Mouse (Mus musculus) adrenal gland, adult 8-10 months (tissue): Measurements from ENCODE around the gene Gpr137. TPM values are rescaled to one million over a fixed set of nuclear protein-coding genes. Genes with fewer than 3 reads are reported as not detected.

Experiments
- DNase-seq: peaks from one replicate; pipeline ENCODE4 v3.0.0; 2022
- total RNA-seq, 4 experiments: library from RNA; stranded (reverse); gene quantifications; 2 replicates each; pipeline ENCODE4 v1.2.4; 2022

Gene Gpr137
- total RNA-seq, 4 experiments from 2014 or later = 55.6 to 66.1 (median 63.4) TPM

DNA sequence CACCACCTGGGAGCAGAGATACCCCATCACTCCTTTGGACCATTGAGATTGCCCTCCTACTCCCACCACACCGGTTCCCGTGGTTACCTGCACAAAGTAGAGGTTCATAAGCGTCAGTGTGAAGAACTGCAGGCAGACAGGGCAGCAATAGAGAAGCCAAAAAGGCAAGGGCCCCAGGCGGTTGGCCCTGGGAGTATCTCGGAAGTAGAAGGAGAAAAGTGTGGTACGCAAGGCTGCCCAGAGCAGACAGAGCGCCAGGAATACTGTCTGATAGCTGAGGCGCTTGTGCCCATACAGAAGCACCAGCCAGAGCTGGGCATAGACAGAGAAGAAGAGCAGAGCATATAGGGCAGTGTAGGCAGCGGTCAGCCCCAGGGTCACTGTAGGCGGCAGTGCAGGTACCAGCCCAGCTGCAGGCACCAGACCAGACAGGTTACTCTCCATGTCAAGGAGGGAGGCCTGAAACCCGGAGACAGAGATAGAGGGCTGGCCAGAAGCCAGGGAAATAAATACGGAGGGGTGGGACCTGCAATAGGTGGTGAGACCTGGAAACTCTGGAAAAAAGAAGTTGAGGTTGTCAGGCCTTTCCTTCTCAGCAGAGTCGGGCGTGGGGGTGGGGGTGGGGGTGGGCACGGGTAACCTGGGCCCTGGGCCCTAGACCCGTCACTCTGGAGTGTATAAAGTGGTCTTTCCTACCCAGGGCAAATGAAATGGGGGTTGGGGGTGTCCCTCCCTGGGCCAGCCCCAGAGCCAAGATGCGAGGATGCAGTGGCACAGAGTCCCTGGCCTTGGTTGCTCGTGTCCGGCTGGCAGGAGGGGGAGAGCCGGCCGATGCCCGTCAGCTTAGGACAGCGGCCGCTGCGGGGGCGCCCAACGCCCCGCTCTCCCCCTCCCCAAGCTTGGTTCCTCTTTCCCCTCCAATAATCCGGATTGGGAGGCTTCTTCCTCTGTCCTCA, 1.6 kb downstream of the Gpr137 start:
- DNase-seq = no peak

DNA sequence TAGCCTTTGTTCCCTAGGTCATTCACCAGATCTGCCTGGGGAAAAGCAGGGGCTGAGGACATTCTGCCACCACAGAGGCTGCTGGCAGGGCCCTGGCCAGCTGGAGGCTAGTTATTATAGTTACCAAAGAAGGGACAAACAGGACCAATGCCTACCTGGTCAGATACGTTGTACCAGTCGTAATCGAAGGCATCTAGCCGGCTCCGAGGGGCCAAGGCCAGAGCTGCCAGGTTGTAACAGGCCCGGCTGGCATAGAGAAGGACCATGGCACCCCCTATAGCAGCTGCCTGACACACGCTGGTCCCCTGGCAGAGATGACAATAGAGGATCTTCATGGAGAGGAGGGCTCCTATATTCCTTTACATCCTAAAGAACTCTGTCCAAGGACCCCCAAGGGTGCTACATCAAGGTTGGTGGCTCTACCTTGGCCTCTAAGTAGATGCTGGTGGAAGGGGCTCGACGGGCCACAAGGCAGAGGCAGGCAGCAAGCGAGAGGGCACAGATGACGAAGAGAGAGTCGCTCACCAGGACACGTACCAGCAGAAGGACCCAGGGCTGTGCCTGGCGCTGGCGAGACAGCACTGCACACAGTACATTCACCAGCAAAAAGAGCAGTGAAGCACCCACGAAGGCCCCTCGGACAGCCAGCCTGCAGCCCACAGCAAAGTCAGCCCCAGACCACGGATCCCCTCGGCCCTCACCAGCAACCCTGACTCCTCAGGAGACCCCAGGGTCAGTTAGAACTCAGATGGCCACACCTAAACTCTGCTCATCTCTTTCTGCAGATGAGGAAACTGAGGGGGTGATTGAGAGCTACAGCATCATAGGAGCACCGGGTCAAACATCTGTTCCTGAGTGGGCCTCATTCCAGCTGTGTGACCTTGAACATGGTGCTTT, 2.9 kb downstream of the Gpr137 start:
- no peak for DNase-seq

- no peak for DNase-seq
Measured at GRCm38 (mm10) chr19:6937541-6938465, 4.5 kb downstream of the Gpr137 start.

DNA sequence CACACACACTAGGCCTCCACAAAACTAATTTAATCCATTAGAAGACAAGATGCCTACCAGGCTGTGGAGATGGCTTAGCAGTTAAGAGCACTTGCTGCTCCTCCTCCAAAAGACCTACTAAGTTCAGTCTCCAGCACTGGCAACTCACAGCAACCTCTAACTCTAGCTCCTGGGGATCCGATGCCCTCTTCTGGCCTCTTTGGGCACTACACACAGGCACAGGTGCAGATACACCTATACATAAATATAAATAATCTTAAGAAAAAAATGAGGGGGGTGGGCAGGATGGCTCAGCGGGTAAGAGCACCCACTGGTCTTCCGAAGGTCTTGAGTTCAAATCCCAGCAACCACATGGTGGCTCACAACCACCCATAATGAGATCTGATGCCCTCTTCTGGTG, 6.0 kb downstream of the Gpr137 start:
- DNase-seq = no peak

- DNase-seq = no peak
Measured at GRCm38 (mm10) chr19:6934195-6934977, 7.9 kb downstream of the Gpr137 start, which contains the start of gene Kcnk4. Gene Kcnk4 (minus strand): TSS chr19:6934515.

DNA sequence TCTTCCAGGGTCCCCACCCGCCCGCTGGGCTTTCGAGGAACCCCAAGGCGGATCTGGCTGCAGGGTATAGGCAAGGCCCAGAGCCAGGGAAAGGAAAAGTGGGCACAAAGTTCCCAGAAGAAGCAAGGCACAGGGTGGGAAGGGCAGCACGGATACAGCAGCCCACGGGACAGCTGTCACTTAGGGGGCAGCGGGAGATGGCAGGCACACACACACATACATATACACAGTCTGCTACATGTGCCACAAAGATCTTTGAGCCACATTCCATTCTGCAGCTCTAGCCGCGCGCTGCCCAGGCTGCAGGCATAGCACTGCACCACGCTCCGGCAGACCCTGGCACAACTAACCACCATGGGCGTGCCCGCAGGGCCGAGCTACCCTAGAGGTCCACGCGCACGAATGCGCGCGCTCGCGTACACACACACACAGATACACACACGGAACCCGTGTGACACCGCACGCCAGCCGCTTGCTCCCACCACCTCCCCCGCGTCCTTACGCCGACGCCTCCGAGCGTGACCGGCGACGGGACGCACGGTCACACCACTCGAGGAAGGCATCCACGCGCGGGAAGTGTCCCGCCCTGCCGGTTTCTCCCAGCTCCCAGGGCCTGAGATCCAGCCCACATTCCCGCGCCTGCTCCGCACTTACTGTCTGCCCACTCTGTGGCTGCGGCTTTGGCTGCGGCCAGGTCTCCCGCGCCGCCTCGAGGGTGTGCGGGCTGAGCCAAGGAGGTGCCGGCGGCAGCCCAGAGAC, 8.7 kb downstream of the Gpr137 start:
- no peak for DNase-seq

DNA sequence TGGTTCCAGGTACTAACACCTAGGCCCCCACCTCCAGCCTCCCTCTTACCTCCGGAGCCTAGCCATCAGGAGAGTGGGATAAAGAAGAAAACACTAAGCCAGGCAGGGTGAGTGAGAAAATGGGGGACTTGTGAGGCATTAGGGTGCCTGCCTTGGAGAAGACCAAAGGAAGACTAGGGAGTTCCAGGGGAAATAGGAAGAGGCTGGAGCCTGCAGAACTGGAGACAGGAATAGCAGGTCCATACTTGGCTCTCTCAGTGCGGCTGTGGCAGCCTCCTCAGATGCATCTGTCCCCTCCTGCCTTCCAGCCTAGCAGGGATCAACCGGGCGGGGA, 9.2 kb downstream of the Gpr137 start:
- DNase-seq = no peak

- DNase-seq = no peak
Measured at GRCm38 (mm10) chr19:6932018-6932417, 10.3 kb downstream of the Gpr137 start.

- DNase-seq = no peak
Measured at GRCm38 (mm10) chr19:6931002-6931401, 11.3 kb downstream of the Gpr137 start.

DNA sequence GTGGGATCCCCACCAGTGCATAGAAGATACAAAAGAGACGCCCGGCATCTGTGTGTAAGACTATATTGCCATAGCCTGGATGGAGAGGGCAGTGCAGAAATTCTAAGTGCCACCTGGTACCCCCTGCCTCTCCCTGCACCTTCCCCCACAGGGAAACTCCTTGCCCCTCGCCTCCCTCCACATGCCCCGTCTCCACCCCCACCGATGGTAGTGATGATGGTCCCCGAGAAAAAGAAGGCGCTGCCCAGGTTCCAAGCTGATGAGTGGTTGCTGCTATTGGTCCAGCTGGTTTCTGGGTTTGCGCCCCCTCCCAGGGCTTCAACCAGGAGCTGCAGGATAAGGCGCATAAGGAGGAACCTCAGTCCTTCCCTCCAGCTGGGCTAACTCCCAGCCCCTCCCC, 14.2 kb downstream of the Gpr137 start:
- DNase-seq = no peak

DNA sequence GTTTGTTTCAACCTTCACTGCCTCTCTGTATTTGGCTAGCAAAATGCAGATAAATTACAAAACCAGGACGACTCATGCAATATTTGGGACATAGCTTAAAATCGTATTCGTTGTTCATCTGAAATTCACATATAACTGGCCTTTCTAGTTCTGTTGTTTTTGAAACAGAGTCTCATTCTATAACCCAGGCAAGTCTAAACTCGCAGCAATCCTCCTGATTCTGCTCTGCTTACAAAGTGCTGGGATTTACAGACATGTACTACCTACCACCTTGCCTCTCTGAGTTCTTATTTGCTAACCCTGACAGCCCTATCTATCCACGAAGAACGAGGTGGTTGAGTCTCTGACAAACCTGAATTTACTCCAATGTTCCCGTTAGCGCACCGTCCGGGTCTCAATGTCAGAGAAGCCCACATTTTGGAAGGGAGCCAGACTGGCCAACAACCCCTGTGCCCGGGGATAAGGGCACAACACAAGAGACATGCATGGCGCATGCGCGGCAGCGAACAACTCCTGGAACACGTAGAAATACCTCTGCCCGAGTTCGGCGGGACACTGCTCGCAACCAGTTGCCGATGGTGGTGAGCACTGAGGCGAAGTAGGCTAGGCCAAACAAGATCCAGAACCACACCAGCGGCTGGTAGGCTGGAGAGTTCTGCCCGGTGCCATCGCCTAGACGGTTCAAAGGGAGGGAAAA, 15.6 kb downstream of the Gpr137 start:
- DNase-seq = peak; percentile 34

DNA sequence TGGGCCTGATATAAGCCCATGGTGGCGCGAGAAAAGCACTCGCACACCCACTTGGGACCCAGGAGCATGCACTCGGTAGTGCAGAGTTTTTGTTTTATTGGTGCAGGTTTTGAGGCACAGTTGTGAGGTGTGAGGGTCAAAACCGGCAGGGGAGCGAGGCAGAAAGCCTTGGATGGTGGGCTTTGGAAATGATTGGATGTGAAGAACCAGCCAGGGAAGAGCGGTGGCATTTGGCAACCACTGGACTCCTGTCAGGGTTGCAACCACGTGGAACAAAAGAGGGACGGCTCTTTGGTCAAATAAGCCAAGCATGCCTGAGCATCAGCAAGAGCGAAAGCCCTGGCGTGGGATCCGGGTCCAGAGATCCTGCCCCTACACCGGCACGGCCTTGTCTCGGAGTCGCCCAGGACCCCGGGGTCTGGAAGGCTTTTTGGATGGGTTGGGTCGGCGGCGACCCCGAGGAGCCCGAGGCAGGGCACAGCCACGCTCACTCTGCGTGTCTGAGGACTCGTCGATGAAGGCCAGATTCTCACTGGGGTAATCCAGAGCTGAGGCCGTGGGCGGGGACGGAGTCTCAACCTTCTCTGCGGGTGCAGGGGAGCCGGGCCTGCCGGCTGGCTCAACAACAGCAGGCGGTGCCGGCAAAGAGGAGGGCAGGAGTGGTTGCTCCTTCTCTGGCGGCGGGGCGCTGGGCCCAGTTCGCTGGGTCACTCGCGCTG, 16.5 kb downstream of the Gpr137 start:
- no peak for DNase-seq

- DNase-seq = no peak
Measured at GRCm38 (mm10) chr19:6925307-6925573, 17.0 kb downstream of the Gpr137 start, which contains the start of gene Catsperz. Gene Catsperz (minus strand): TSS chr19:6925380.

DNA sequence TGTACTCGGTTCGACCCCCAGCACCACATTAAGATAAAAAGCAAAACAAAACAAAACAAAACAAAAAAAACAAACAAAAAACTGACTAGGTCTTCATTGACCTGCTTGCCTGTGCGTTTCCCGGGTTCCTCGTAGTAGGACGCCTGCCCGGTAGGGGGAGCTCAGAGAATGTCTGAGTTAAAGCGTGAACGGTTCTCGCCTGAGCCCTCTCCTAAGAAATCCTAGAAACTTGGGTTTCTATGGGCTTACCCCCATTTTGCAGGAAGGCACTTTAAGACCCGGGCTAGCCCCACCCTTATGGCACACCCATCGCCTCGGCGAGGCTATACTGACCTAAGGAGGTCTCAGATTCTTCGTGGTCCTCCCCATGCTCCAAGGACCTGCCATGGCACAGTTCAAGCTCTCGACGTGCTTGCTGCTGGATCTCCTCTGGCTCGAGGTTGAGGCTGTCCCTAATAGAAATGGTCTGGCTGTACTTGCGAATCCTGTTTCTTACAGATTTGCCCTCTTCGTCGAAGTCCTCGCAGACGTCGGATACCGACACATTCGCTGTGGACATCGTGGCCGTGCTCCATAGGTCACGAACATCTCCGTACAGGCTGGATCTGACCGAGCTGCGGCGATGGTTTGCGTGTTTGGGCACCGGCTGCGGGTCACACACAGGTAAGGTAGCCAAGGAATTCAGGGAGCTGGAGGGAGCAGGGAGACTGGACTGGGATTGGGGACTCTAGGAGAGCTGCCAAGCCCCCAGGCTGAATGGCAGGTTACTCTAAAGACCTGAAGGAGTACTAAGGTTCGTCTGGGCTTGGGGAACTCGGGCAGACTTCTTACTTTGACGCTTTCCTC, 17.6 kb downstream of the Gpr137 start:
- peak; percentile 70 for DNase-seq

- no peak for DNase-seq
Measured at GRCm38 (mm10) chr19:6922901-6923735, 19.2 kb downstream of the Gpr137 start.

DNA sequence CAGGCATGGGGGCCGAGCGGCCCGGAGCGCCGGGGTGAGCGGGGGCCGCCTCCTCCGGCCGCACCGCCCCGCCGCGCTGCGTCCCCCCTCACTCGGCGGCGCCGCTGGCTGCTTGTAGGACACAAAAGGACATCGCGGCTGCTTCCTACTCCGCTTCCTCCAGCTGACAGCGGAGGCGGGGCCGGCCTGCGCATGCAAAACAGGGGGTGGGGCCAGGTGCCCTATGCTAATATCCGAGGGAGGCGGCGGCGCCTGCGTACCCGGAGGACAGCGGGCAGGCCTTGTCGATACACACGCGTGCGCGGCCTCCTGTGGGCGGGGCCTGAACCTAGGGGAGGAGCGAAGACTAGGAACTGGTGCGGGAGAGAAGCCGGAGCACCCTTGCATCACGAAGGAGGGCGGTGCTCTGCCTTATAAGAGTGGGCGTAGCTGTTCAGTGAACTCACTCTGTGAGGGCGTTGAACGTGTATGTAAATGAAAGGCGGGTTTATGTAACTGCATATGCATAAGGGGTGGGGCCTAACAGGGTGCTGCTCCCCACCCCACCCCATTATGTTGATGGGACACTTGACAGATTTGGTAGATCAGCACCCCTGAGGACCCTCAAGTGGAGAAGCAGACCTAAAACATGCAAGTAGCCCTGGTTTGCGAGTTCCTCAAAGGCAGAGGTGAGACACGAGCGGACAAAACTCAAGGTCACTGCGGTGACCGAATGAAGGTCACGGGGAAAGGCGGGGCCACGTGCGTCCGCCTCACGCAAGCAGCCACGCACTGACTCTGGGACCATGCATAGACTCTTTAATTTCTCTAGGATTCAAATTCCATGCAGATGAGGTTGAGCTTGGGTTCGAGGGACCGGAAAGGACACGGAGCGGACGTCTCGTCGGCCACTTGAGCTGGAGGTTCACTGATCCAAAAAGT, 20.4 kb downstream of the Gpr137 start, which contains the start of gene Esrra:
Gene Esrra (minus strand): TSS at position 167 of the 921 bp plus-strand sequence.
- DNase-seq = peak; percentile 100
